Mouse (Mus musculus) lung, embryonic 14.5 days (tissue): ENCODE results near the gene Msx1. TPM values are rescaled to one million over a fixed set of nuclear protein-coding genes. Genes with fewer than 3 reads are reported as not detected.

Experiments
- ATAC-seq: fragments of 200-750 bp; cut with Nextera tagmentation; 2 replicates; pipeline ENCODE4 v1.8.0; 2017; ENCODE audit warnings: mild to moderate bottlenecking, moderate TSS enrichment, moderate library complexity; ENCODE audit not compliant: insufficient read depth
- DNase-seq: peaks from one replicate; pipeline ENCODE4 v3.0.0-alpha.2; 2015
- H3K27ac ChIP-seq: fragments of 300-500 bp; sonication (generic); 2 replicates; pipeline ENCODE4 v1.5.1; 2014; ENCODE audit warnings: low read depth, mild to moderate bottlenecking, moderate library complexity
- H3K27me3 ChIP-seq: fragments of 300-500 bp; sonication (generic); 2 replicates; pipeline ENCODE4 v1.6.1; 2014; ENCODE audit warnings: low read length, control low read depth; ENCODE audit not compliant: insufficient read depth
- H3K36me3 ChIP-seq: fragments of 300-500 bp; sonication (generic); 2 replicates; pipeline ENCODE4 v1.6.1; 2014; ENCODE audit warnings: control low read depth; ENCODE audit not compliant: insufficient read depth
- H3K4me1 ChIP-seq: fragments of 300-500 bp; sonication (generic); 2 replicates; pipeline ENCODE4 v1.6.1; 2014; ENCODE audit warnings: antibody characterized with exemption, control low read depth; ENCODE audit not compliant: insufficient read depth
- H3K4me2 ChIP-seq: fragments of 300-500 bp; sonication (generic); 2 replicates; pipeline ENCODE4 v1.6.1; 2014; ENCODE audit warnings: mild to moderate bottlenecking
- H3K4me3 ChIP-seq: fragments of 300-500 bp; sonication (generic); 2 replicates; pipeline ENCODE4 v1.5.1; 2014; ENCODE audit warnings: low read depth, low read length
- H3K9ac ChIP-seq: fragments of 300-500 bp; sonication (generic); 2 replicates; pipeline ENCODE4 v1.6.1; 2014
- H3K9me3 ChIP-seq: fragments of 300-500 bp; sonication (generic); 2 replicates; pipeline ENCODE4 v1.6.1; 2016; ENCODE audit warnings: low read depth, low read length, control low read depth
- CTCF ChIP-seq: IDR thresholded peaks from 2 replicates; pipeline ENCODE4 v1.5.1; 2016; ENCODE audit warnings: antibody characterized with exemption, low read depth
- WGBS: fragments of 180-500 bp; shearing (Covaris S2); extraction: QIAGEN DNeasy Blood & Tissue Kit; methylation state at CpG from one replicate; pipeline ENCODE4 v1.1.7; 2014; 5-methylcytosine and 5-hydroxymethylcytosine counted together
- polyA plus RNA-seq: library from polyadenylated mRNA; unstranded; fragments of >200 nt; fragmentation: Nextera tagmentation; extraction: Ambion mirVana; gene quantifications from 2 replicates; pipeline ENCODE4 v1.2.1, GENCODE M21; 2014

Msx1 gene
- polyA plus RNA-seq, 1 experiment from 2014 or later, result 2.9 TPM

DNA sequence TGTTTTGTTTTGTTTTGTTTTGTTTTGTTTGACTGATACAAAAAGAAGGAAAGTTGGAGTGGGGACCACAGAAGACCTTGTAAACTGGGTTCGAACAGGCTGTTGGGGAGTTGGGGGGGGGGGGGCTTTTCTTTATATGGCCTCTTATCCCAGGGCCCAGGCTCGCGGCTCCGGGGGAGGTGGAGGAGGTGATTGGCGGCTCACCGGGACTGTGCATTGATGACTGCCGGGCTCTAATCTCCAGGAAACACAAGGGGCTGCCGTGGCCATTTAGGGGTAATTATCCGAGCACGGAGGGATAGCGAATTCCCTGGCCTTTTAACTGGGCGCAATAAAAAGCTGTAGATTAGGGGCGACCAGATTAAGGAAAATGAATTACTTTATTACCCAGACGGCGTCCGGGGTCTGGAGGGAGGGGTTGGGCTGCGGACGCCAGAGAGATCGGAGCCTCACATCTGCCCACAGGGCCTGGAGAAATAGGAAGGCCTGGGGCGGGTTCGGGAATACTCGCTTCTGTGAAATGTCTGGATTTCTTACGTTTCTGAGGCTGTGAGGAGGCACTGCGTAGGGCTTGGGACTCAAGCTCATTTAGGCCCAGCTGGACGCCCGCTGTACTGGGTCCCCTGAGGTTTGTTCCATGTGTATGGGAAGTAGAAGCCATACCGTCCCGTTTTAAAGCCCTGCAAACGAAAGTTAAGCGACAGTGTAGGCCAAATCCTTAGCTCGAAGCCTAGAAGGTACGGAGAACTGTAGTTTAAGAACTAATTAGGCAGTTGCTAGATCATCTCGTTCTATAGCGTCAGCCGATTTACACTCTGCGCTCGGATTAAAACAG, 1.4 kb upstream of the Msx1 start:
- Histone ChIP-seq H3K27me3 (peaks cover 99% of the 10 kb centered on the region), H3K9ac (no peak overlapping the region), H3K4me2 (no peak overlapping the region), H3K27ac (no peak overlapping the region), H3K9me3 (no peaks in the 10 kb centered on the region), H3K4me1 (no peaks in the 10 kb centered on the region), H3K36me3 (no peaks in the 10 kb centered on the region), H3K4me3 (no peak overlapping the region)
- no peak for TF ChIP-seq CTCF
- no peak for ATAC-seq
- WGBS, result 2% methylated on average over 37 of the region's 37 CpGs
- no peak for DNase-seq

DNA sequence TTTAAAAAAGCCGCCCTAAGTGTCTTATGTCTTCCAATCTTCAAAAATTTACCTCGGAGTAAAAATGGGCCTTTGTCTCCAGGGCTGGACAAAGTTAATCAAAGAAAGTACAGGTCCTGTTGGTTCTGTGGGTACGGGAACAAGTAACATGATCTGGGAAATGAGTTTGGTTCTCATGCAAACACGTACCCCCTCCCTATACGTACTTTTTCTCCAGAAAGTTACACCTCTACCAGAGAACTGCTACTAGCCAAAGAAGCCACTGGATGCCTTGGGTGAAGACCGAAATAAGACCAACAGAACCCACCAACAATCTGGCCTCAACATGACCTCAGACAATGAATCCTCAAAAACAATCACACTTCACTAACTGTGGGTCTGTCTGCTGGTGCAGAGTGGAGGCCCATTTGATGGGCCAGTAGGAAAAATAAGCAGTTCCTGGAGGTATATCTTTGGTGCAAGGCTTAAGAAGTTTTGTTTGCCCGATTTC, 773 bp upstream of the Msx1 start:
- peaks cover 100% of the 10 kb centered on the region for H3K27me3 ChIP-seq
- H3K27ac ChIP-seq, result no peak overlapping the region
- H3K36me3 ChIP-seq, result no peaks in the 10 kb centered on the region
- H3K4me3 ChIP-seq, result no peak overlapping the region
- DNase-seq, result no peak
- H3K4me2 ChIP-seq, result no peak overlapping the region
- no peak overlapping the region for H3K9ac ChIP-seq
- TF ChIP-seq CTCF, result no peak
- 10% methylated on average over 7 of the region's 7 CpGs for WGBS
- H3K9me3 ChIP-seq, result no peaks in the 10 kb centered on the region
- no peak for ATAC-seq
- no peaks in the 10 kb centered on the region for H3K4me1 ChIP-seq

GRCm38 (mm10) chr5:37823721-37824460, 492 bp downstream of the Msx1 start:
- Histone ChIP-seq H3K36me3 (no peaks in the 10 kb centered on the region), H3K9ac (peak overlapping the region; percentile 35), H3K27me3 (peaks cover 100% of the 10 kb centered on the region), H3K4me2 (peak overlapping the region; percentile 87), H3K4me1 (no peaks in the 10 kb centered on the region), H3K4me3 (peak overlapping the region; percentile 44), H3K27ac (no peak overlapping the region), H3K9me3 (no peaks in the 10 kb centered on the region)
- DNase-seq, result no peak
- TF ChIP-seq CTCF, result no peak
- under 1% methylated on average over 53 of the region's 58 CpGs for WGBS
- peak; percentile 52 for ATAC-seq

- H3K36me3 ChIP-seq, result no peaks in the 10 kb centered on the region
- peak overlapping the region; percentile 87 for H3K4me2 ChIP-seq
- under 1% methylated on average over 42 of the region's 42 CpGs for WGBS
- H3K27me3 ChIP-seq, result peaks cover 100% of the 10 kb centered on the region
- peak overlapping the region; percentile 44 for H3K4me3 ChIP-seq
- ATAC-seq, result no peak
- TF ChIP-seq CTCF, result no peak
- H3K9me3 ChIP-seq, result no peaks in the 10 kb centered on the region
- H3K27ac ChIP-seq, result no peak overlapping the region
- H3K9ac ChIP-seq, result 0 out of 2 replicates have a peak overlapping the region, but pooled peaks have one; percentile 35
- DNase-seq, result no peak
- H3K4me1 ChIP-seq, result no peaks in the 10 kb centered on the region
These were observed 1.3 kb downstream of the Msx1 start for GRCm38 (mm10) chr5:37822791-37823720.

DNA sequence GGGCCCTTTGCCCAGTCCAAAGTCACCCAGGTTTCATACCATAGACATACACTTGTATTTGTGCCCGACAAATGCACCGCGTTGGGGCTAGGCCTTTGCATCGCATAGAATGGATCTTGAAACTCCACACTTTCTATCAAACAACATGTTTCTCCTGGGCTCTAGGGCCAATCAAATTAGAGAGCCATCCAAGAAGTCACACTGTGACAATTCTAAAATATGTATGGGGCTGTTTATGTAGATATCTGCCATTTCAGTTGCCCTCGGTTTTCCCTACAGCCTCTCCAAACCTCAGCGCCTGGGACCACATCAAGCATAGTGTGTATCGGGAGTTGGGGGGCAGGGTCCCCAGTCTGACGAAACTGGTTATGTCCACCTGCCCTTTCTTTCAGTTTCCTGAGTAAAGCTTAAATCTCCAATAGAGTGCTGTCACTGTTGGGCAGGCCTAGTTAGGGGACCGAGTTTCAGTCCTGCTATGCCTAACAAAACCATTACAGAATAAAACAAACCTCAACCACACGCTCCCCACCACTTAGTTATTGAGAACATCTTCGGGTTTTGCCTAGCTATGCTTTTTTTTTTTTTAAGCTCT, 2.2 kb downstream of the Msx1 start:
- H3K4me3 ChIP-seq, result 0 out of 2 replicates have a peak overlapping the region, but pooled peaks have one; percentile 44
- no peaks in the 10 kb centered on the region for H3K9me3 ChIP-seq
- H3K9ac ChIP-seq, result no peak overlapping the region
- H3K36me3 ChIP-seq, result no peaks in the 10 kb centered on the region
- no peak for ATAC-seq
- DNase-seq, result no peak
- H3K4me1 ChIP-seq, result no peaks in the 10 kb centered on the region
- H3K27ac ChIP-seq, result no peak overlapping the region
- TF ChIP-seq CTCF, result no peak
- WGBS, result 15% methylated on average over 11 of the region's 11 CpGs
- peaks cover 100% of the 10 kb centered on the region for H3K27me3 ChIP-seq
- H3K4me2 ChIP-seq, result no peak overlapping the region

DNA sequence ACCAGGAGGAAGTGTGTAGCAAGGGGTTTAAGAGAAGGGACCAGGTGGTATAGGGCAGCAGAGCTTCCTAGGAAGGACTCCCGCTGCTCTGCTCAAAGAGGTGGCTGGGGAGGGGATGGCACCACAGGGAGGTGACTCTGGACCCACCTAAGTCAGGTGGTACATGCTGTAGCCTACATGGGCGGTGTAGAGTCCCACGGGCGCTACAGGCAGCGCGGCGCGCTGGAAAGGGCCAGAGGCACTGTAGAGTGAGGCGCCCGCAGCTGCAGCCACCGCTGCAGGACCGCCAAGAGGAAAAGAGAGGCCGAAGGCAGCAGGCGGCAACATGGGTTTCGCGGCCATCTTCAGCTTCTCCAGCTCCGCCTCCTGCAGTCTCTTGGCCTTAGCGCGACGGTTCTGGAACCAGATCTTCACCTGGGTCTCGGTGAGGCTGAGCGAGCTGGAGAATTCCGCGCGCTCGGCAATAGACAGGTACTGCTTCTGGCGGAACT, 3.2 kb downstream of the Msx1 start:
- Histone ChIP-seq H3K4me1 (no peaks in the 10 kb centered on the region), H3K9me3 (no peaks in the 10 kb centered on the region), H3K27me3 (peaks cover 100% of the 10 kb centered on the region), H3K9ac (no peak overlapping the region), H3K4me2 (0 out of 2 replicates have a peak overlapping the region, but pooled peaks have one; percentile 15), H3K4me3 (no peak overlapping the region), H3K36me3 (no peaks in the 10 kb centered on the region), H3K27ac (no peak overlapping the region)
- no peak for DNase-seq
- no peak for TF ChIP-seq CTCF
- 6% methylated on average over 27 of the region's 27 CpGs for WGBS
- no peak for ATAC-seq
